Mouse (Mus musculus) ES-E14 (cell line): ENCODE results near the gene Hunk.

Source experiments
- CHD2 ChIP-seq: IDR thresholded peaks from 2 replicates; pipeline ENCODE4 v1.6.1; 2014; ENCODE audit warnings: mild to moderate bottlenecking, low read depth, low read length, inconsistent platforms
- ZNF384 ChIP-seq: IDR thresholded peaks from 2 replicates; pipeline ENCODE4 v1.6.1; 2012; ENCODE audit warnings: low read depth, low read length, inconsistent platforms

DNA sequence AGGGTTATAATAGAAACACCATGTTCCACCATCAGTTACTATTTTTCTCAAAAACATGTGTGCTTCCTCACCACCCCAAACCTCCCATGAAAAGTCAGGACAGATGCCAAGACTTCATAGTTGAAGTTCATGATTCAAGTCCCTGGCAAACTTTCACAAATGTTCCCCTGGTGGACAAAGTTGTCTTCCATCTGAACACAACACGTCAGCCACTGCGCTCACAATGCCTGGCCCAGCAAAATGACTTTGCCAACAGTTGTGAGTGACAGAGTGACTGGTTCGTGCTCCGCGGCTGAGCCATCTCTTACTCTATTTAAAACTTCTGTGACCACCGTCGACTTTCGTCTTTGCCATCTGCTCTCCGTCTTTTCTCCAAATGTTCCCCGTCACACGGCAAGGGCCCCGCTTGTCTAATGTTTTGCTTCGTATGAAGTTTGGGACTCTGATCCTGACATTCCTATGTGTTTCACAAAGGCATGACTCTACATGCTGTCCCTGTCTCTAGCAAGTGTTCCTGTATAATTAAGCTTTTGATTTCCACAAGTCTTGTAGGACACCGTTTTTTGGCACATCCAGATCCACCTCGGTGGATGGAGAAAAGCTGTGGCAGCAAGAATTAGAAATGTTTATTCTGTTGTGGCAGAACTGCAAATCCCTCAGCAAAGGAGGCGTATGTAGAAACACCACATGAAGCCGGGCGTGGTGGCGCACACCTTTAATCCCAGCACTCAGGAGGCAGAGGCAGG, 125.9 kb downstream of the Hunk start:
- TF ChIP-seq CHD2, result no peak
- TF ChIP-seq ZNF384, result no peak
